Mouse (Mus musculus) right cerebral cortex, postnatal 36 days (tissue): Measurements from ENCODE around the gene A930033H14Rik.

ENCODE experiments used
- DNase-seq, 2 experiments: peaks; one replicate each; pipeline ENCODE4 v3.0.0; 2022; ENCODE audit warnings: low spot score in 2 of 2, mixed read lengths in 1 of 2

A930033H14Rik gene

DNA sequence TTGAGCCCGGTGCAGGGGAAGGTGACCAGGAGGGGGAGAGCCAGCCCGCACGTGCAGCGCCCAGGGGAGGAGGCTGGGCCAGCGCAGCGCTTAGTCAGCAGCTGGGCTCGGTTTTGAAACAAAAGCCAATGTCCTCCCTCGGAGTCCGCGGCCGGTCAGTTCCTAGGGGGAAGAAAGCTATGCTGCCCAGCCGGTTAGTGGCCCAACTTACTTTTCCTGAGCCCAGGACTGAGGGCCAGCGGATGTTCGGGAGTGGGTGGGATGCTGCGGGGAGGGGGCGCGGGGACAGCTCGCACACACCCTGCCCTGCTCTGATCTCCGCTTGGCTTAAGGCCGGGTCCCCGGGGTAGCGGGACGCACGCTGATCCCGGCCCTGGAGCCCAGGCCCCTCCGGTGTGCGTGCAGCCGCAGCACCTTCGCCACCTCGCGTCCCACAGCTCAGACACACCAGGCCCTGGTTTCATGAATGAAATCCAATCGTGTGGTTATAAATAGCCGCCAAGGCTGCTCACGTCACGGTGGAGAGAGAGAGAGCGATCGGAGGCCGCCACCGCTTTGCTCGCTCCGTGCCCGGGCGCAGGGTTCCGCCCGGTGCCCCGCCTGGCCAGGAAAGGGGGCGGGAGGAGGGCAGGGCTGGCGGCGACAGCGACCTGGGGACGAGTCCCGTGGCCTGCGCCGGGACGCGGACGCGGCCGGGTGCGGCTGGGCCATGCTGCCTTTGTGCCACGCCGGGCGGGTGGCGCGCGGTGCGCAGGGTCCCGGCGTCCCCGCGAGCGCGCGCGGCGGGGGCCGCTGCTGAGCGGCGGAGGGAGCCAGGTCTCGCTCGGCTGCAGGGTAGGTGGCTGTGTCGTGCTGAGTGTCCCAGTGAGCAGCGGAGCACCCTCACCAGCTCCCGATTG lies at the start of gene A930033H14Rik:
Gene A930033H14Rik (minus strand): TSS at position 557 of the 899 bp plus-strand sequence.
- peak; percentile 54 to 71 for DNase-seq

DNA sequence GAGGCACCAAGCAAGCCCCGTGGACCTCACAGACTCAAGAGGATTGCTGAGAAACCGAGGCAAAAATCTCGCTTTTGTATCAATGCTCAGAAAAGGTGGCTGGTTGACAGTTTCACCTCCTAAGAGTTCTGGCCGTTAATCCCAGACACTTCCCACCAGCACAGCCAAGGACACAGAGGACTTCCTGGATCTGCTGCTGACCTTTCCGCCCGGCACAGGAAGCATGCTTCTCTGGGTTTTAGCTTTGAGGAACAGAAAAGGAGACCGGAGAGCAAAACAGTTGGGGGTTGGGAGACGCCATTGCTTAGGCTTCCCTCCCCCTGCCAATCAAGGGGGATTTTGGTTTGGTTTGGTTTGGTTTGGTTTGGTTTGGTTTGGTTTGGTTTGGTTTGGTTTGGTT lies 47.0 kb upstream of the A930033H14Rik start:
- no peak for DNase-seq

DNA sequence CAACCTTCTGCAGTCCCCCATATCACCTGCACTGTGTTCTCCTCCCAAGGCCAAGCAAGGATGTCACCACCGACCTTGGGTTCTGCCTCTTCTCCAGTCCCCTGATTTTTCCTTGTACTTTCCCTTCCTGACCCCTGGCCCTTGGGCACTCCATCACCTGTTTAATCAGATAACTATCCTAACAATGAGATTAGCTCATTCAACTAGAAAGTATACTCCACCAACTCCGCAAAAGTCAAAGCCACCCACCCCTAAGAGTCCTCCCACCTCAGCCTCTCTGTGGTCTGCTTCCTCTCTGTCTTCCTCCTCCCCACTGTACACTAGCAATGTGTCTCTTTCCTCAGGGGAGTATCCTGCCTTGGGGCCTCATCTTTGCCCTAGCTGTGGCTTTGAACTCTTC lies 46.3 kb upstream of the A930033H14Rik start:
- no peak for DNase-seq

DNA sequence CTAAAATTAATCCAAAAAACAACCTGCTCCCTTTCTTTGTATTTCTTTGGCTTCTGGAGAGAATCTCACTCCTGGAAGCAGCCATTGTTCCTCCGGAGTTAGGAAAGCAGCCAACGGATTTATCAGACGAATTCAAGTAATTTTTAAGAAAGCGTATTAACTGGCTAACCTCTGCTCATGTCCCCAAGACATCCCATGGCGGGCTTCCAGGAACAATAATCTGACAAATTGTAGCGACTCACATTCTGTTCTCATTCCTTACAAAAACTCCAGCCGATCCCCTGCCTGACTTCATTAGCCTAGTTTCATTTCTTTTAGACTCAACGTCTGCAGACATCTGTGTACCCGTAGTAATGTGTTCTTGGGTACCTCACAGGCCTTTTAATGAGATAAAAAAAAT lies 45.7 kb upstream of the A930033H14Rik start:
- DNase-seq = no peak

DNA sequence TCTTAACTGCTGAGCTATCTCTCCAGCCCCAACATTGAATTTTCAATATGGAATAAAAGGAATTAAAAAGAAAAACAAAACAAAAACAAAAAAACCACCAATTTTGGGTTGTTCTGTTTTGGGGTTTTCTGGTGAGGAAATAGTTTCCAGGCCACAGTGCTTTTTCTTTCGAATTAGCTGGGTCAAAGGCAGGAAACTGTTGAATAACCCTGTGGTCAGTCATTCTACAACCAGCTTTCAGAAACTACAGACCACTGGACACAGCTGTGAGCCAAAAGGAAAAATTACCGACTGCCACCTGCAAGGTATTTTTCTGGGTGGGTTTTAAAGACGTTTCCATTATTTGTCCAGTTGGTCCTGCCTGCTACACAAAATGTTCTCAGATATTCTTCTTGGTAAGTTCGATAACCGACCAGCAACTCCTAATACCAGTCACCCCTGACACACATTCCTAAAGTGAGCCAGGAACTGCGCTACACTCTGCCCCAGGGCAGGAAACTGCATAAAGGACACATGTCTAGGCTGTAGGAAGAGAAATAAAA lies 44.8 kb upstream of the A930033H14Rik start:
- DNase-seq = no peak

DNA sequence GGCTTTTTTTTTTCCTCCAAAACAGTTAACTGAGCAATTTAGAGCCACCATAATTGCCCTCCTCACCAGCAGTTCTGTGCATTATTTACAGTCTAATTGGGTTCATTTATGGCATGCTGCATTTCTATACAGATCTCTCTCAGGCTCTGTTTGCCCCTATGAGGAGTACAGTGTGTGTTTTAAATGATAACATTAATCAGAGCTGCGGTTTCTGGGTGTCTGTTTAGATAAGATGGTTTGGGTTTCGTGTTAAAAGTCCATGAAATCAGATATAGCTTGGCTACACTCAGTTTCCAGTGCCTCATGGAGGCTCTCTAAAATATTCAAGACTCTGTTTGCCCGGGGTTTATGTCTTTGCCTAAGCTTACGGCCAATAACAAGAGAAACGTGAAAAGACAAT lies 42.7 kb upstream of the A930033H14Rik start:
- no peak for DNase-seq

DNA sequence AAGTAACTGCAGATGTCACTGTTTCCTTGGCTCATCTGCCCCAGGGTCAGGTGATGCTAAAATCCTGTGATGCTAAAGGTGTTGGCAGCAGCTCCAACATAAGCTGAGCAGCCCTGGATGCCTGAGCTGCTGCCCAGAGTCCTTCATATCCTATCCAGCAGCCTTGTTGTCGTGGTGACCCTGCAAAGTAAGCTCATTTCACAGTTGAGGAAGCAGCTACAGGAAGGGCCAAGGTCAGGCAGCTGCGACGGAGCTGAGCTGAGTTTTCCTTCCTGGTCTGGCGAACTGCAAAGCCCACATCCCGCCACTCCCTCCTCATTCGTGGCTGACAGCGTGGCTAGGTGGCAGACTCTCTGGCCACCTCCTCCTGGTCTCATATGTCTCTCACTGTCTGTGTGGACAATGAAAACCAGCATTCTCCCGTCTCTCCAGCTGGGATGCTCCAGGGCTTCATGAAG lies 41.5 kb upstream of the A930033H14Rik start:
- DNase-seq = peak in 1 of 2 experiments; percentile 18

DNA sequence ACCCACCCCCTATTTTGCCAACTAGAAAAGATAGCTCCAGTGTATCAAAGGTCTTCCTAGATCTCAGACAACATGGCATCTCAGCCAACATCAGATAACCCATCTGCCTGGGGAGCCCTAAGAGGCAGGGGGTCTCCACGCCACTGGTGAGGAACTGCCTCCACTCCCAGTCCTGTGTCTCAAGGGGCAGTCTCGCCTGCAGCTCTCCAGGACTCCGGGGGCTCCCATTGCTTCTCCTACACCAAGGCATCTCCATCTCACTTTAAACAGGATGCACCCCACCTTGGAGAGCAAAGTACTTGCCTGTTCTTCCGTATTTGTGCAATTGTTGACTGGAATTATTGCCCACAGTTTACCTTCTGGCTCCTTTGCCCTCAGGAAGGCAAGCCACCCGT lies 40.8 kb upstream of the A930033H14Rik start:
- DNase-seq = no peak

DNA sequence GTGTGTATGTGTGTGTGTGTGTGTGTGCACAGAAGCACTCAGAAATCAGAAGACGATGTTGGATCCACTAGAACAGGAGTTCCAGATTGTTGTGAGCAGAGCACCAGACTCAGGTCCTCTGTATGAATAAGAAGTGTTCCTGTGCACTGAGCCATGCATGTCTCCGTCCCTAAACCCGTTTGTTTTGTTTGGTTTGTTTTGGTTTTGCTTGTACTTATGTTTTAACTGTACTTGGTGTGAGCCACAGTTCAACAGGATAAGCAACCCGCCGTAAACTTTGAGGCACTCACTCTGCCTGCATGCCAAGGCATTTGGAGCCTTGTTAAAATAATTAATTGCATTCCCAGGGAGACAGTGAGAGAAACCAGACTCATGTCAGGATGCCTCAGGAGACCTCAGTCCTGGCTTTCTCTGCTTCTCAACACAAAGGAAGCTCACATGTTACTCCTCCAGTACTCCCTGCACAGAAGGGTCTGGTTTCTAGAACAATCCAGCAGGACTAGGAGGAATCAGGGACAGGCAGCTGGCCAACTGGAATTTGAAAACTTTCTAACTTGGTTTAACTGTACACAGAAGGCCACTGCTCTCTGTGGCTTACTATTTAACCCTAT lies 40.3 kb upstream of the A930033H14Rik start:
- no peak for DNase-seq

DNA sequence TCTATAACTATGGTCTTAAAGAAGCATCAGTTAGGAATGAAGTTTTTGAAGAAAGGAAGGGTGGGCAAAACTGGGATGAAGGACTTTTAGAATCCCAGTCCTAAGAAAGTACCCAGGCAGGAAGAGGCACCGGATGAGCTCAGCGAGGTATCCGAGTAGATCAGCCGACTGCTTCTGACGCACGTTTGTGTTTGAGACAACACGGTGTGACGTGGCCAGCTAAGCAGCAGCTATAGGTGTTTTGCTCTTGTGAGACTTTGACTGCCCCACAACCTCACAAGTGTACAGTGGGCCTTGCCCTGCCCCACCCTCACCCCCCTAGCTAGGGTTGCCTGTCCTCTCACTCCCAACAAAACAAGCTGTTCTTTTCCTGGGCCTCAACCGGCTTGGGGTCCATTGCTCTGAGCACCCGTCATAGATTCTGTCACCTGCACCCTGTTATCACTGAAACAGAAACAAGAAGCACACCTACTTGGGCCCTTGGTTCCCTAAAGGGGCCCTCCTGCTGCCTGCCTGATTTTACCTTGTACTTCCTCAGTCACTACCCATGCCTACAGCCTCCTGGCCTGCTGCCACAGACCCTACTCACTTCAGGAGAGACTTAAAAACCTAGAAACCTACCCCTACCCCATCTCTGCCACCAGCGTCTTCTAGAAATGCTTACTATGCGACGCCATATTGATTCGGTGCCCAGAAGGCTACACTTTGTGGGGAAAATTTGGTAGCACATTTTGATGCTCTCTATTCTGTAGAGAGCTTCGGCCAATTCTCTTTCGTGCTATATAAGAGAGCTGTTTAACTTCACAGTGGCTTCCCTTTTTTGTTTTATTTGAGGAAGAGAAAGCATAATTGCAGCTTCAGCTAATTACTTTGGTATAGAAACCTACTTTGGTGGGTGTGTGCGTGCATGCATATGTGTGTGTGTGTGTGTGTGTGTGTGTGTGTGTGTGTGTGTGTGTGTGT lies 39.5 kb upstream of the A930033H14Rik start:
- no peak for DNase-seq

DNA sequence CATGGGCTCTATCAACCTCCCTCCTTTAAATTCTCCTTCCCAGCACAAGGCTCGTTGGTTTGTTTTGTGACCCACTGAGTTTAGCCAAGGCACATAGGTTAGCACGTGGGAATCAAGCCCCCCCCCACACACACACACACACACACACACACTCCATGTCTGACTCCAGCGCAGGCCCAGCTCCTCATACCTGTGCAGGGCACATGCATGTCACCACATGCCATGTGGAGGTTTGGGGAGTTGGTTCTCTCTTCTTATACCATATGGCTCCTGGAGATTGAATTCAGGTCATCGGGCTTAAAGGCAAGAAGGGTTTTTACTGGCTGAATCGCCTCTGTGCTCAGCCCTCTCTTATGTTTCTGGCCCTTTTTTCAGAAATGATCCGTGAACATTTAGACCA lies 38.4 kb upstream of the A930033H14Rik start:
- DNase-seq = no peak

DNA sequence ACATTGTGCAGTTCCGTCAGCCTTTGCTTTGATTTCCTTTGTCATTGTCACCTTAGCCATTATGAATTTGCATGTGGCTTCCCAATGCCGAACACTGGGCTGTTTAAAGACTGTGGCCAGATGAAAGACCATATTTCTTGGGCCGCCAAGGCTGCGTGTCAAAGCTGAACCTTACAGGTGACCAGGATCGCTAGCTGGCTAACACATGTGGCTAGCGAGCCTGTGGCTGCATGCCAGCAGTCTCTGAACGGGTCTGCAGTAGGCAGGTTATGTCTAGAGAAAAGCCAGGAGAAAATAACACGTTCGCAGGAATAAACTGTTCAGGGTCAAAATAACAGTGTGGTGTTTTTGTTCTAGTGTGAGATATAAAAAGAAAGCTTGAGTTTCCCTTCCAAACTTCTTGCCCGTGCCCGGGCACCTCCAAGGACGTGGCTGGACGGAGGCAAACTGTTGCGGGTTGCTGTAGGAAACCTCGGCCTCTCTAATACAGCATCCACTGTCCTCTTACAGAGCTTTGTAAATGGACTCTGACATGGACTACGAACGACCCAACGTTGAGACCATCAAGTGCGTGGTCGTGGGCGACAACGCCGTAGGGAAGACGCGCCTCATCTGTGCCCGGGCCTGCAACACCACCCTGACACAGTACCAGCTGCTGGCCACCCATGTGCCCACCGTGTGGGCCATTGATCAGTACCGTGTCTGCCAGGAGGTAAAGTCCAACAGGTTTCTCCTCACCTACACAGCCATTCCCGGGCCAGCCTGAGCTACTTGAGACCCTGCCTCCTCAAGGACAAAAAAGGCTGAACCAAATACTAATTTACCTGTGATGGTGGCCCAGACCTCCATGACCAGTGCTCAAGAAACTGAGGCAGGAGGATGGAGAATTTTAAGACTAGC lies 35.6 kb upstream of the A930033H14Rik start:
- no peak for DNase-seq

DNA sequence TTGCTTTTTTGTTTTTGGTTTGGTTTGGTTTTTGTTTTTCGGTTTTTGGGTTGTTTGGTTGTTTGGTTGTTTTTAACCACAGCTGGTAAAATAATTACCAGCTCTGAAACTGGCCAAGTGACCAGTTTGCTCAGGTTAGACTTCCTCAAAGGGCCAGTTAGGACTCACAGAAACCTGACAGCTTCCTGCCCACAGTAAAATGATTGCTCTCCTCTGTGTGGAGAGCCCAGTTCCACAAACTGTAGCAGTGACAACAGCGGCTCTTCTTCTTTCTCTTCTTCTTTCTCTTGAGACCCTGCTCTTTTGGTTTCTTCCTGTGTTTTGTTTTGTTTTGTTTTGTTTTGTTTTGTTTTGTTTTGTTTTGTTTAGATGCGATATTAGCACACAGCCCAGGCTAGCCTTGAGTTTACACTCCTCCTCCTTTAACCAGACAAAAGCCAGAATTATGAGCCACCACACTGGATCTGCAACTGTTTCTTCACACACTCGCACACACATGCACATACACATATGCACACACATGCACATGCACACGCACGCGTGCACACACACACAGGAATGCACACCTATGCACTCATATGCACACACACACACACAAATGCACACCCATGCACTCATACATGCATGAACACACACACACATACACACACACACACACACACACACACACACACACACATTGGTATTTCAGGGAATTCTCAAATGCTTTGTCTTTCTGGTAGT lies 34.6 kb upstream of the A930033H14Rik start:
- no peak for DNase-seq

DNA sequence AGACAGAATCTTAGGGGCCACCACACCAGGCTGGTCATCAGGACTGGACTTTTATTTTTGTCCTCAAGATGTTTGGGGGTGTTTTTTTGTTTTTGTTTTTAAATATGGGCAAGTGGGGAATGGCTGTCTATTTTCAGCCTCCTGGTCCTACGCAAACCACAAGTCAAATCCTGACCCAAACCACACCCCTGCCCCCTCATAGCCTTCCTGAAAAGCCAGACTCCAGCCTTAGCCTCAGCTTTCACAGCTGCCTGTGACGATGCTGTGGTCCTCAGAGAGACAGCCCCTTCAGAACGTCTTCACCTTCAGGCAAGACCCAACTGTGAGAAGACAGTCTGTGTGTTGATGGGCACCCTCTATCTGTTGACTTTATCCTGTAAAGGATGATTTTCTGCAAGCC lies 33.9 kb upstream of the A930033H14Rik start:
- no peak for DNase-seq

DNA sequence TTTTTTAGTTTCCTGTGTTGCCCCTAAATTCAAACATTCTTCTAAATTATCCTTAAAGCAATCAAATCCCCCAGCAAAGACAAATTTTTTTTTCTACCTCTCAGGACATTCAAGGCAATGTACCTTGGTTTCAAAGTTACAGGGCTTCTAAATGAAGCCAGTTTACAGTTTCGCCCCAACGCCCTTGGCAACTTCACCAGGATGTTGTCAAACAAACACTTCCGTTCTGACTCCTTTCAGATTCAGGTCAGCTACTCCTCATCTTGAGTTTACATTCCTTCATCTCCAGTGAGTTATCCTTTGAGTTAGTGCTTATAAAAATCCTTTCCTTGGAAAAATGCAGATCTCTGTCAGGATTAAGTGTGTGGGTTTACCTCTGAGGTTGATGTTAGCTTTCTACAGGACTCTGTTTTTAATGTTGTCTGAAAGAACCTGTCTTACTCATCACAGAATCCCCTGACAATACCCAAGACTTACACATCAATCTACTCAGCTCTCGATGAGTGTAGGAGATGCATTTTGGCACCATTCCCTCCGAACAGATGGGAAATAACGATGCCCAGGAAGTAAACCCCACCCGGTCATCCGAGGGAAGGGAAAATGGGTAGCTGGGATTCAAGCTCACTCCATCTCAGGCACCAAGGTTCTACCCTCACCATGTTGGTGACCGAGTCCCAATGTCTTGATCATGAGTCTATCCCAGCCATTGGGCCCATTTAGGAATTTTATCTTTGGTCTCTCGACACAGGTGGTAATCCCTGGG lies 33.2 kb upstream of the A930033H14Rik start:
- DNase-seq = no peak

DNA sequence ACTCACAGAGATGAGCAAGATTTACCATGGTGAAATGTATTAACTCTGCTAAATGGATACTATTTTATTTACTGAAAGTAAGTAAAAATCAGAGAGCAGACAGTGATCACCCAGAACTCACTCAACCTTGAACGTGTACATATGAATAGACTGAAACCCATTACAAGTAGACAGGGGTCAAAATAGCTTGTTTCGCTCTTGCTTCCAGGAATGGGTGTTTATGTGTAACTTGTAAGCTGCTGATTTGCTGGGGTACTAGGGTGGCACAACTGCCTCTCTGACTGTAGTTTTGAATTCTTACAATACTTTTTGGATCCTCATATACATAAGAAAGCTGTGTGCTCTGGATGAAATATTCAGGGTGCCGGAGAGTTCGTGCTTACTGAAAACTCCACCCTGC lies 32.3 kb upstream of the A930033H14Rik start:
- DNase-seq = no peak

DNA sequence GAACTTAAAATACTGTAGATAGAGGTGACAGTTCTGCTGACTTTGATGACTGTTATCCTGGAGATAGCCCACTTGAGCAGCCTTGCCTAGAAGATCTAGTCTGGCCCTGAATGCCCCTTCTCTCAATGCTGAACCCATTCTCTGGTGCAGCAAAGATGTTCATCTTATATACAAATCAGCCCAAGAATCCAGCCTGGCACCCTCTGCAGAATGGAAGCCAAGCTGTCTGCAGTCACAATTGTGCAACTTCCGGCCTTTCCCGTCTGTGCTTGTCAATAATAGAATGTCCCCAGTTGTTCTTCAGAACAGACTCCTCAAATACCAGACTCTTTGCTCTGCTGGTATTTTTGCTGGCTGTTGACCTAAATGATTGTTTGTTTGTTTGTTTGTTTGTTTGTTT lies 27.6 kb upstream of the A930033H14Rik start:
- no peak for DNase-seq

DNA sequence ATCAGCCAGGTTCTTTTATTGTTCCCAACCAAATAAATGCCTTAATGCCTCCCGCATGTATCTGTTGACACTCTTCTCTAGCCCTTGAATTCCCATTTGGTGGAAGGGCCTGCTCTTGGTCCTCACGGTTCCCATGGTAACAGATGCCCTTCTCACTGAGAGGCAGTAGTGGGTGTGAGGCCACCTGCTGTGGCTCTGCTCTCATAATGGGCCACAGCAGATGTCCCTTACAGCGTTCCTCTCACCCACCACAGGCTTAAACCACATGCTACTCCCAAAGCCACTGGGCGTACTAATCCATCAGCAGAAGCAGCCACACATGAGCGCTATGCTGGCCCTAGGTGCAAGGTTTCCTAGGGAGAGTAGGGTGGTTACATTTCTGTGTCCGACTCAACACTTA lies 25.4 kb upstream of the A930033H14Rik start:
- no peak for DNase-seq

DNA sequence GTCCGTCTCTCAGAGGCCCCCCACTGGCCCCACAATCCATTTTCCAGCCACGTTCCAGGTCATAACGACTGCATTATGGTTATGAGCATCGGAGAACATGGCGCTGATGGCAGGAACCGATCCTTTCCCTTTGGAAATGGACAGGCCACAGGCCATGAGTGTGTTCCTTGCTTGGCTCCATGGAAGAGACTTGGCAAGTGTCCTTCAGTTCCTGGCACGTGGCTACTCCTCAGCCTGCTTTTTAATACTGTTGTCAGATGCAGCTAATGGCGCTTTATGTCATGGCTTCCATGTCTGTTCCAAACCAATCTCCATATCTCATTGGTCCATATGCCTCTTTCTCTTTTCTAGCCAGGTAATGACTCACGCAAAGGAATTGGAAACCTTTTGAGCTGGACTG lies 24.9 kb upstream of the A930033H14Rik start:
- no peak for DNase-seq
